Mouse (Mus musculus): ENCODE results near the gene Ust.

GRCm38 (mm10) chr10:8339645-8340428, 178.8 kb downstream of the Ust start:
- TF ChIP-seq CTCF (IDR thresholded peaks at IDR 0.05; ENCODE audit: borderline replicate concordance, insufficient read depth, low read length) (no peak), POLR2A (IDR thresholded peaks at IDR 0.05; ENCODE audit: low read depth, low read length) (no peak)
